Mouse (Mus musculus): ENCODE measurements around the gene Fgd5.
A peak's percentile ranks its signal among the peaks of the same experiment; 100 is the strongest.

GRCm38 (mm10) chr6:92057768-92058167 is 79.1 kb downstream of the Fgd5 start:
- peak; percentile 5; the same call in 1 of the 2 replicates for TF ChIP-seq CTCF (IDR thresholded peaks at IDR 0.05; ENCODE audit: control insufficient read depth, insufficient read depth, low read length)
- no peak for TF ChIP-seq POLR2A (IDR thresholded peaks at IDR 0.05; ENCODE audit: borderline replicate concordance, control insufficient read depth, low read depth, low read length)

Data from bone marrow, adult 2 months (tissue).